Mouse (Mus musculus) CH12.LX (cell line): ENCODE measurements around the gene Vmn1r6.

ENCODE experiments used
- CHD2 ChIP-seq: IDR thresholded peaks from 2 replicates; pipeline ENCODE4 v1.6.1; 2011; ENCODE audit warnings: low read length, improper control_type of control experiment
- CTCF ChIP-seq, 2 experiments: IDR thresholded peaks in 1 of 2; conservative IDR thresholded peaks in 1 of 2; 2 replicates each; pipeline ENCODE4 v1.5.1; 2011 to 2012; ENCODE audit warnings: low read depth in 2 of 2, low read length in 2 of 2, improper control_type of control experiment in 1 of 2, inconsistent platforms in 1 of 2, mild to moderate bottlenecking in 1 of 2, moderate library complexity in 1 of 2
- EP300 ChIP-seq: IDR thresholded peaks from 2 replicates; pipeline ENCODE4 v1.6.1; 2011; ENCODE audit warnings: low read length, improper control_type of control experiment
- GABPA ChIP-seq: IDR thresholded peaks from 2 replicates; pipeline ENCODE4 v1.6.1; 2012; ENCODE audit warnings: low read depth, low read length, improper control_type of control experiment, inconsistent platforms; ENCODE audit not compliant: insufficient replicate concordance
- MAFK ChIP-seq: IDR thresholded peaks from 2 replicates; pipeline ENCODE4 v1.6.1; 2011; ENCODE audit warnings: low read length, improper control_type of control experiment; ENCODE audit not compliant: insufficient replicate concordance
- MAX ChIP-seq: IDR thresholded peaks from 2 replicates; pipeline ENCODE4 v1.6.1; 2011; ENCODE audit warnings: low read length, improper control_type of control experiment
- MEF2A ChIP-seq: IDR thresholded peaks from 2 replicates; pipeline ENCODE4 v1.6.1; 2014; ENCODE audit warnings: low read depth, mild to moderate bottlenecking, inconsistent platforms, low read length, improper control_type of control experiment, borderline replicate concordance
- MYC ChIP-seq: IDR thresholded peaks from 2 replicates; pipeline ENCODE4 v1.6.1; 2011; ENCODE audit warnings: low read depth, mild to moderate bottlenecking, improper control_type of control experiment, low read length
- NRF1 ChIP-seq: IDR thresholded peaks from 2 replicates; pipeline ENCODE4 v1.6.1; 2014; ENCODE audit warnings: low read depth, mild to moderate bottlenecking, inconsistent platforms, low read length, improper control_type of control experiment, moderate library complexity
- POLR2A ChIP-seq: IDR thresholded peaks from 2 replicates; pipeline ENCODE4 v1.6.1; 2011; ENCODE audit warnings: low read depth, mild to moderate bottlenecking, improper control_type of control experiment, low read length
- POLR2AphosphoS2 ChIP-seq: IDR thresholded peaks from 2 replicates; pipeline ENCODE4 v1.6.1; 2011; ENCODE audit warnings: low read depth, low read length, improper control_type of control experiment
- SMC3 ChIP-seq: IDR thresholded peaks from 2 replicates; pipeline ENCODE4 v1.6.1; 2011; ENCODE audit warnings: low read depth, low read length, improper control_type of control experiment
- ZC3H11A ChIP-seq: IDR thresholded peaks from 2 replicates; pipeline ENCODE4 v1.6.1; 2012; ENCODE audit warnings: low read depth, mild to moderate bottlenecking, inconsistent platforms, low read length, improper control_type of control experiment

- no peak for TF ChIP-seq CTCF (conservative IDR thresholded peaks at IDR 0.05 in 1 of 2, IDR thresholded peaks at IDR 0.05 in 1 of 2; ENCODE audit: low read depth in 2 of 2, low read length in 2 of 2)
- TF ChIP-seq POLR2A = no peak
- TF ChIP-seq MAX = no peak
- no peak for TF ChIP-seq EP300
- no peak for TF ChIP-seq MYC
- no peak for TF ChIP-seq CHD2
- TF ChIP-seq ZC3H11A = no peak
- no peak for TF ChIP-seq POLR2AphosphoS2
- no peak for TF ChIP-seq GABPA
- no peak for TF ChIP-seq MAFK
- TF ChIP-seq MEF2A = no peak
- no peak for TF ChIP-seq SMC3
- TF ChIP-seq NRF1 = no peak
Observed at GRCm38 (mm10) chr6:56956436-56956835, 40.6 kb upstream of the Vmn1r6 start.
